Mouse (Mus musculus) mouse embryonic stem cell (cell line): Measurements from ENCODE around the gene Gm853.

Experiments
- in situ Hi-C, 2 experiments: fragments of 300-500 bp; cut with MboI; formaldehyde crosslinking; loops; 1 replicate in 1 of 2; 3 replicates in 1 of 2; pipeline ENCODE4 v1.14.3; 2019 to 2020; ENCODE audit warnings: low sequenced_read_pairs in 2 of 2, low pct_unique_long_range_greater_than_20kb in 1 of 2, mixed read lengths in 1 of 2; ENCODE audit not compliant: unreplicated experiment in 1 of 2

Gm853 gene

GRCm38 (mm10) chr4:130180909-130181602, 41.1 kb downstream of the Gm853 start:
- in situ Hi-C loops = loop anchor here in 1 of 2 experiments (10.0 kb wide), 2 partner anchors 46 to 216 kb away; partner anchors contain the start of gene Hcrtr1

GRCm38 (mm10) chr4:130179876-130180275, 42.3 kb downstream of the Gm853 start:
- in situ Hi-C loops = loop anchor here in 1 of 2 experiments (10.0 kb wide), 2 partner anchors 45 to 215 kb away; partner anchors contain the start of gene Hcrtr1

GRCm38 (mm10) chr4:130177536-130177935, 44.7 kb downstream of the Gm853 start:
- in situ Hi-C loops = no loop called here

- in situ Hi-C loops = no loop called here
Measured at GRCm38 (mm10) chr4:130177087-130177486, 45.1 kb downstream of the Gm853 start.

GRCm38 (mm10) chr4:130176156-130176720, 46.0 kb downstream of the Gm853 start:
- in situ Hi-C loops = no loop called here

GRCm38 (mm10) chr4:130175072-130175711, 47.0 kb downstream of the Gm853 start, which contains the start of gene Tinagl1:
TSS of gene Tinagl1 (minus strand) at chr4:130175122.
- in situ Hi-C loops = no loop called here

GRCm38 (mm10) chr4:130174335-130175031, 47.7 kb downstream of the Gm853 start:
- in situ Hi-C loops = no loop called here

- in situ Hi-C loops = no loop called here
Measured at GRCm38 (mm10) chr4:130173911-130174311, 48.3 kb downstream of the Gm853 start.

GRCm38 (mm10) chr4:130173060-130173822, 49.0 kb downstream of the Gm853 start:
- in situ Hi-C loops = no loop called here

GRCm38 (mm10) chr4:130171951-130172765, 50.0 kb downstream of the Gm853 start:
- in situ Hi-C loops = no loop called here

GRCm38 (mm10) chr4:130170362-130170761, 51.8 kb downstream of the Gm853 start:
- in situ Hi-C loops = no loop called here

GRCm38 (mm10) chr4:130169411-130169971, 52.7 kb downstream of the Gm853 start:
- in situ Hi-C loops = no loop called here

- in situ Hi-C loops = no loop called here
Measured at GRCm38 (mm10) chr4:130168280-130169183, 53.7 kb downstream of the Gm853 start.

GRCm38 (mm10) chr4:130167814-130168213, 54.4 kb downstream of the Gm853 start:
- in situ Hi-C loops = no loop called here

GRCm38 (mm10) chr4:130167321-130167720, 54.9 kb downstream of the Gm853 start:
- in situ Hi-C loops = no loop called here

GRCm38 (mm10) chr4:130166592-130166991, 55.6 kb downstream of the Gm853 start:
- in situ Hi-C loops = no loop called here
